Mouse (Mus musculus): ENCODE measurements around the gene Rheb. TPM values are rescaled to one million over a fixed set of nuclear protein-coding genes. Genes with fewer than 3 reads are reported as not detected.

The Rheb gene
- polyA plus RNA-seq (2014; fragmentation: Nextera tagmentation; extraction: Ambion mirVana): 242 and 245 TPM in 2 replicates

DNA sequence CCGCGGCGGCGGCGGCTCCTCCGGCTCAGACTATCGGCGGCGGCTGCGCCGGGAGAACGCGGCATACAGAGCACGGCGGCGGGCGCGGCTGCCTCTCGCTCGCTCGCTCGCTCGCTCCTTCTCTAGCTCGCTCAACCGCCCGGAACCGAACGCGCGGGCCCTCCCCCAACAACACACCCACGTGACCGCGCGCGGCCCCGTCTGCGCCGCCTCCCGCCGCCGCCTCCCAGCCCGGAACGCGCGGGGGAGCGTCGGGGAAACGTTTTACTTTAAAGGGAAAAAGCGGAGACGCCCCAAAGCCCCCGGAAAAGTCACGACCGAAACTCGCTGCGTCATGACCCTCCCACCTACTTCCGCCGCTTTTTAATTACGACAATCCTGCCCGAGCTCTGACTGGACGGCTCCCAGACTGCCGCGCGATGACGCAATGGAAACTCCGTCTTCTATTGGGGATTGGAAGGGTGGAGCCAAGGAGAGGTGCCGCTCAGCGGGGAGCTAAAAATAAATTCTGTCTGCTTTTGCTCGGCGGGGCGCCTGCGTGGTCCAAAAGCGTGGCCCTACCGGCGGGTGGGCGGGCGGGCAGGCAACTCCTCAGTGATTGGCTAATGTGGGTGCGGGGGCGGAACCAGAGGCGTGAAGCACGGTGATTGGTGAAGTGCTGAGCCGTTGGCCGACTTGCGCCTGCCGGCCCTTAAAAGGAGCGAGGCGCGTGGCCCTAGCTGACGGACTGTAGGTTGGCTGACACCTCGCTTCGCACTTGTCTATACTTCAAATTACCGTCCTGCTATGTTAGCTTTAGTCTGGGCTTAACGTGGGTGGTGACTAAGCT is at the start of gene Rheb:
Gene Rheb, minus strand, starts transcription at position 351 of the 829 bp plus-strand sequence.
- H3K27me3 ChIP-seq (ENCODE audit: control insufficient read depth, insufficient read depth, low read length): no peaks in the 10 kb centered on the region
- H3K4me2 ChIP-seq: peak within 1 kb of the TSS; percentile 96
- peaks cover 17% of the 10 kb centered on the region for H3K4me1 ChIP-seq (ENCODE audit: control insufficient read depth, insufficient read depth, low read length)
- ATAC-seq (replicated peaks; ENCODE audit: insufficient number of reproducible peaks, low FRiP score, low TSS enrichment): peak; percentile 96
- peak within 1 kb of the TSS; percentile 99 for H3K9ac ChIP-seq (ENCODE audit: low read depth, low read length)
- no peaks in the 10 kb centered on the region for H3K9me3 ChIP-seq (replicated peaks; ENCODE audit: control insufficient read depth, low read length)
- H3K36me3 ChIP-seq (ENCODE audit: control insufficient read depth, insufficient read depth, low read length): no peaks in the 10 kb centered on the region
- under 1% methylated on average over 86 of the region's 92 CpGs for WGBS (ENCODE audit: insufficient replicate concordance)
- H3K27ac ChIP-seq (ENCODE audit: low read depth, low read length): peak within 1 kb of the TSS; percentile 100
- H3K4me3 ChIP-seq (ENCODE audit: low read depth, low read length): peak within 1 kb of the TSS; percentile 99

DNA sequence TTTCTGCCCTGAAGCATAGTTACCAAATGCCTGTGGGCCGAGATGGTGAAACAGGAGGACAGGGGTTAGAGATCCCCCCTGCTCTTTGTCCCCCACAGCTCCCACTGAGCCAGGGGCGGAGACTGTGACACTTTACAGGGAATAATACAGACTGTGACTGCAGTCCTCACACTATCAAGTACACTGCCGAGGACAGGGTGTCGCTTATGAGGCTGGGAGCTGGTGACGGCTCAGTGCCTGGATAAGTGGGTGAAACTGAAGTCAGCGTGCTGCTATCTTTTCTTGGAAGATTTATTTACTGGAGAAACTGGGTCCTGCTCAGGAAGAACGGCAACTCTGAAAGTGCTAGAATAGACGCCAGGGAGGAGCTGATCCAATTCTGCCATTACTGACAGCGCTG is 47.4 kb upstream of the Rheb start:
- peaks cover 11% of the 10 kb centered on the region for H3K36me3 ChIP-seq (ENCODE audit: control insufficient read depth, insufficient read depth, low read length)
- H3K27ac ChIP-seq (ENCODE audit: low read depth, low read length): peak overlapping the region; percentile 83
- peaks cover 37% of the 10 kb centered on the region for H3K4me1 ChIP-seq (ENCODE audit: control insufficient read depth, insufficient read depth, low read length)
- no peaks in the 10 kb centered on the region for H3K9me3 ChIP-seq (replicated peaks; ENCODE audit: control insufficient read depth, low read length)
- no peak overlapping the region for H3K4me3 ChIP-seq (ENCODE audit: low read depth, low read length)
- H3K4me2 ChIP-seq: peak overlapping the region; percentile 54
- no peaks in the 10 kb centered on the region for H3K27me3 ChIP-seq (ENCODE audit: control insufficient read depth, insufficient read depth, low read length)
- 22% methylated on average over 9 of the region's 9 CpGs for WGBS (ENCODE audit: insufficient replicate concordance)
- ATAC-seq (replicated peaks; ENCODE audit: insufficient number of reproducible peaks, low FRiP score, low TSS enrichment): 0 out of 2 replicates have a peak, but pooled peaks have one; percentile 64
- H3K9ac ChIP-seq (ENCODE audit: low read depth, low read length): 0 out of 2 replicates have a peak overlapping the region, but pooled peaks have one; percentile 11

DNA sequence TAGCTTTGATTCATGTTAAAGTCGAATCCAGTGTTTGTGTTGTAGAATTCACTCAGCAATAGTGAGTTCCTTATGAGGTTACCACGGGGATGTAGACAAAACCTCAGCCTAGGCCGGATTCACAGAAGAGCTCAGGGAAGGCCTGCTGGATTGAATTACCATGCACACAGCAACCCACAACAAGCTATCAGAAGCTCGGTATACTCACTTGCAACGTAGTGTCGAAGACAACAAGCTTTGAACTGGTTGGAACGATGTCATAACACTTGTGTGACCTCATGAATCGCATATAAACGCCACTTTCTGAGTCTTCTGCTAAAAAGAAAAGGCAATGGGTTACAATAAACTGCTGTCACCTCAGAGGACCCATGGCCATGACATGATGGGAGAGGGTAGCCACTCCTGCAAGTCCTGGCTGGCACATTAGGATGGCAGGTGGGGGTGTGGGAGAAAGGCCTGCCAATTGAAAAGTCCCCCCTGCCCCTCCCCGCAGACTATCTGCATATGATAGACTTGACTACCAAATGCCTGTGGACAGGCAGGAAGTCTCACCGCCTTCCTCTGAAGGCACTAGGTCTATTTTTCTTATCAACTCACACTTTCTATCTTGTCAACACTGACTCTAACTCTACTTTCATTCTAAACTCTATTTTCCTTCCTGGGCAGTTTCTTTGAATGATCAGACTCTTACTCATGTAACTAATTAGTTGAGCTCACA is 46.6 kb upstream of the Rheb start:
- Histone ChIP-seq H3K4me3 (ENCODE audit: low read depth, low read length) (no peak overlapping the region), H3K36me3 (ENCODE audit: control insufficient read depth, insufficient read depth, low read length) (peaks cover 12% of the 10 kb centered on the region), H3K27me3 (ENCODE audit: control insufficient read depth, insufficient read depth, low read length) (no peaks in the 10 kb centered on the region), H3K4me1 (ENCODE audit: control insufficient read depth, insufficient read depth, low read length) (peaks cover 29% of the 10 kb centered on the region), H3K9ac (ENCODE audit: low read depth, low read length) (no peak overlapping the region), H3K27ac (ENCODE audit: low read depth, low read length) (peak overlapping the region; percentile 83), H3K4me2 (peak overlapping the region; percentile 54), H3K9me3 (replicated peaks; ENCODE audit: control insufficient read depth, low read length) (no peaks in the 10 kb centered on the region)
- 0 out of 2 replicates have a peak, but pooled peaks have one; percentile 16 for ATAC-seq (replicated peaks; ENCODE audit: insufficient number of reproducible peaks, low FRiP score, low TSS enrichment)
- WGBS (ENCODE audit: insufficient replicate concordance): 65% methylated on average over 11 of the region's 11 CpGs

DNA sequence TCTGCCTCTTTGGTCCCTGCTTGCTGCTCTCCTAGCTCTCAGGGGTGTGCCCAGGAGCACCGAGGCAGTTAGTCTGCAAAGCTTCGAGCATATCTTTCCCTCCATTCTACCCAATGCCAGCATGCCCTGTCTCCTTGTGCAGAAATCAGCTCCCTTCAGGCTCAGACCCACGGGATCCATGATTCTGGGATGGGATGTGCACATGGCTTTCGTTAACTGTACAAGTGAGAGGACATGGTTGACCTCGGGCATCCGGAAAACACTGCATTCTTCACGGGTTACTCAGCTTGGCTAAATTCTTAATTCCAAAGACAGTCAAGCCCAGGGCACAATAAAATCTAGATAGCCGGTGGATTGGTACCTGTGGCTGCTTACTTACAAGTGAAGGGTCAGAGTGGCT is 44.8 kb upstream of the Rheb start:
- Histone ChIP-seq H3K9me3 (replicated peaks; ENCODE audit: control insufficient read depth, low read length) (no peaks in the 10 kb centered on the region), H3K4me2 (no peak overlapping the region), H3K36me3 (ENCODE audit: control insufficient read depth, insufficient read depth, low read length) (peaks cover 12% of the 10 kb centered on the region), H3K27ac (ENCODE audit: low read depth, low read length) (no peak overlapping the region), H3K27me3 (ENCODE audit: control insufficient read depth, insufficient read depth, low read length) (no peaks in the 10 kb centered on the region), H3K4me3 (ENCODE audit: low read depth, low read length) (no peak overlapping the region), H3K4me1 (ENCODE audit: control insufficient read depth, insufficient read depth, low read length) (peaks cover 22% of the 10 kb centered on the region), H3K9ac (ENCODE audit: low read depth, low read length) (no peak overlapping the region)
- ATAC-seq (replicated peaks; ENCODE audit: insufficient number of reproducible peaks, low FRiP score, low TSS enrichment): no peak
- 77% methylated on average over 8 of the region's 8 CpGs for WGBS (ENCODE audit: insufficient replicate concordance)

DNA sequence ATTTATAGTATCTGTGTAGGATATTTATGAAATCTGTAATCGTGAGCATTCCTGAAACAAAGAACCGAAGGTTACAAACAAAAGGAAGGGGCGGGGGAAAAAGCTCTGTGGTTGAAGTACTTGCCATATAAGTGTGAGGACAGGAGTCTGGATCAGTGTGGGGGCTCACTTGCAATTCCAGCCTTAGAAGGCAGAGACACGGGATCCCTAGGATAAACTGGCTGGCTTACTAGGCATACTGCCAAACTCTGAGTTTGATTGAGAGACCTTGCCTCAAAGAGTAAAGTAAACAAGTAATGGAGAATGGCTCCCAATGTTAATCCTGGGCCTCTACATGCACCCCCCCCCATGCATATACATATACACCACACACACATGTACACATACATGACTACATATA is 36.3 kb upstream of the Rheb start:
- WGBS (ENCODE audit: insufficient replicate concordance): 59% methylated on average over 4 of the region's 4 CpGs
- 0 out of 2 replicates have a peak overlapping the region, but pooled peaks have one; percentile 10 for H3K27ac ChIP-seq (ENCODE audit: low read depth, low read length)
- H3K27me3 ChIP-seq (ENCODE audit: control insufficient read depth, insufficient read depth, low read length): no peaks in the 10 kb centered on the region
- no peak overlapping the region for H3K4me2 ChIP-seq
- H3K9ac ChIP-seq (ENCODE audit: low read depth, low read length): no peak overlapping the region
- no peak overlapping the region for H3K4me3 ChIP-seq (ENCODE audit: low read depth, low read length)
- H3K9me3 ChIP-seq (replicated peaks; ENCODE audit: control insufficient read depth, low read length): no peaks in the 10 kb centered on the region
- H3K36me3 ChIP-seq (ENCODE audit: control insufficient read depth, insufficient read depth, low read length): 0 out of 2 replicates have a peak, but pooled peaks cover 3% of the 10 kb centered on the region
- peaks cover 11% of the 10 kb centered on the region for H3K4me1 ChIP-seq (ENCODE audit: control insufficient read depth, insufficient read depth, low read length)
- no peak for ATAC-seq (replicated peaks; ENCODE audit: insufficient number of reproducible peaks, low FRiP score, low TSS enrichment)

DNA sequence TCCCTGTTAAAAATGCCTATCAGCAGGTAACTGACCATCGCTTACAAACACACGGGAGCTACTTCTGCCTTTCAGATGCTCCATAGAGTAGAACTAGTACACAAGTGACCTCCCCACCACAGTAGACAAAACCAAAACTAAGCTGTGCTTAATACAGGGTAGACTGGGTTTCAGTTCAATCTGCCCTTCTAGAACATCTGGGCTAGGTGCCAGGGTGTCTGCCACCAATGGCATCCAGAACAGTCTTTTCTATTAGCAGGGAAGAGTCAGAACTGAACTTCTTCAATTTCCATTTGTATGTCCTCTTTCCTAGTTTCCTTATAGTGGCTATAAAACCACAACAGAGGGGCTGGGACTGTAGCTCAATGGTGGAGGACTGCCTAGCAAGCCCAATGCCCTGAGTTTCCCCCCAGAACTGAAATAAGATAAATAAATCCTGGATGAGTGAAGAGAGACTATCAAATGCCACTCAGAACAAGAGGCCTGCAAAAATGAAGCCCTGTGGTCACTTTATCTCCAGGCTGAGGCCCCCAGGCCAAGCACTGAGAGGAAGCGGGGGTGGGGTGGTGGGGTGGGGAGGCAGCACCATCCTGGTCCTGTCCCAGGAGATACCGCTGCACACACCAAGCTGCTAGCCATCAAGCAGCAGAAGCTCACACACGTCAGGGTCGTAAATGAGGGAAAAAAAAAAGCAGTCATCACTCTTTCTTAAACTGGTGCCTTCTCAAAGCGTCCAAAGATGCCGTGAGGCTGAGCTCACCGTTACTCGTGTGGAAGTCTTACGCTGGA is 35.6 kb upstream of the Rheb start:
- no peaks in the 10 kb centered on the region for H3K27me3 ChIP-seq (ENCODE audit: control insufficient read depth, insufficient read depth, low read length)
- H3K4me1 ChIP-seq (ENCODE audit: control insufficient read depth, insufficient read depth, low read length): peaks cover 11% of the 10 kb centered on the region
- 44% methylated on average over 11 of the region's 11 CpGs for WGBS (ENCODE audit: insufficient replicate concordance)
- ATAC-seq (replicated peaks; ENCODE audit: insufficient number of reproducible peaks, low FRiP score, low TSS enrichment): no peak
- H3K27ac ChIP-seq (ENCODE audit: low read depth, low read length): peak overlapping the region; percentile 10; the same call in 1 of the 2 replicates
- 0 out of 2 replicates have a peak, but pooled peaks cover 3% of the 10 kb centered on the region for H3K36me3 ChIP-seq (ENCODE audit: control insufficient read depth, insufficient read depth, low read length)
- H3K9ac ChIP-seq (ENCODE audit: low read depth, low read length): 0 out of 2 replicates have a peak overlapping the region, but pooled peaks have one; percentile 10
- H3K9me3 ChIP-seq (replicated peaks; ENCODE audit: control insufficient read depth, low read length): no peaks in the 10 kb centered on the region
- peak overlapping the region; percentile 19; the same call in 1 of the 2 replicates for H3K4me2 ChIP-seq
- H3K4me3 ChIP-seq (ENCODE audit: low read depth, low read length): no peak overlapping the region

DNA sequence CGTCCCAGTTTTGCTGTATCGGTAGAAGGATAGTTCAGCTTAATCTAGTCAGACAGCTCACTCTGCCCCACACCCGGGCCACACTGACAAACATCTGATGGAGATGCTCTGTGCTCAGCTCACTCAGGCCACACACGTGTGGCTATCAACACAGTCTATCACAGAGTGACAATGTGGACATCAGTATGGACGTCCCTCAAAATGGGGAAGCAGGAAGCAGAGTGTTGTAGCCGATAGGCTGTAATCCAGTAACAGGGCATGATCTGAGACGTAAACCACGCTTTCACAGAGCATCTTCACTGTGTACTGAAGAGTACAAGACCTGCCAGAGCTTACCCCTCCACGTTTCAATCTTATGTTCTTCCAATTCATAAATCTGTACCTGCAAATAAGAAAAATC is 34.2 kb upstream of the Rheb start:
- Histone ChIP-seq H3K27ac (ENCODE audit: low read depth, low read length) (no peak overlapping the region), H3K9me3 (replicated peaks; ENCODE audit: control insufficient read depth, low read length) (no peaks in the 10 kb centered on the region), H3K4me2 (no peak overlapping the region), H3K4me1 (ENCODE audit: control insufficient read depth, insufficient read depth, low read length) (peaks cover 11% of the 10 kb centered on the region), H3K9ac (ENCODE audit: low read depth, low read length) (no peak overlapping the region), H3K36me3 (ENCODE audit: control insufficient read depth, insufficient read depth, low read length) (0 out of 2 replicates have a peak, but pooled peaks cover 3% of the 10 kb centered on the region), H3K27me3 (ENCODE audit: control insufficient read depth, insufficient read depth, low read length) (no peaks in the 10 kb centered on the region), H3K4me3 (ENCODE audit: low read depth, low read length) (no peak overlapping the region)
- WGBS (ENCODE audit: insufficient replicate concordance): 79% methylated on average over 9 of the region's 9 CpGs
- no peak for ATAC-seq (replicated peaks; ENCODE audit: insufficient number of reproducible peaks, low FRiP score, low TSS enrichment)

DNA sequence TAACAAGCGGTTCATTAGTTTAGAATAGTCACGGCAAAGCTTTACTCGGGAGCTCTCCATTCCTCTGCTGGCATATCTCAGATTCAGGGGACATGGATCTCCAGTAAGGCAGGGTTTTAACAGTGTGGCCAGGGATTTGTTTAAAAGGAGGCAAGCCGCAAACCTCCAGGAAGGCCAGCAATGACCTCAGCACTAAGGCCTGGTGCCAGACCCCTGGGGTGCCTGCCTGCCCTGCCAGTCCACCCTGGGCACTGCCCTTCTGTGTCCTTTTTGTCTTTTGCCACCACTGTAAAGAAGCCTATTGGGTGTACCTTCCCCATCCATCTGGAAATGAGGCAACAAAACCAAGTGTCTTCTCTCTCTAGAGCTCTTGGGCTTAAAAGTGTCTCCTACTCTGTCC is 31.7 kb upstream of the Rheb start:
- Histone ChIP-seq H3K27ac (ENCODE audit: low read depth, low read length) (no peak overlapping the region), H3K27me3 (ENCODE audit: control insufficient read depth, insufficient read depth, low read length) (no peaks in the 10 kb centered on the region), H3K9me3 (replicated peaks; ENCODE audit: control insufficient read depth, low read length) (no peaks in the 10 kb centered on the region), H3K36me3 (ENCODE audit: control insufficient read depth, insufficient read depth, low read length) (peaks cover 8% of the 10 kb centered on the region; the same call in 1 of the 2 replicates), H3K4me3 (ENCODE audit: low read depth, low read length) (no peak overlapping the region), H3K4me1 (ENCODE audit: control insufficient read depth, insufficient read depth, low read length) (peaks cover 11% of the 10 kb centered on the region), H3K4me2 (no peak overlapping the region), H3K9ac (ENCODE audit: low read depth, low read length) (no peak overlapping the region)
- WGBS (ENCODE audit: insufficient replicate concordance): 80% methylated on average over 4 of the region's 4 CpGs
- no peak for ATAC-seq (replicated peaks; ENCODE audit: insufficient number of reproducible peaks, low FRiP score, low TSS enrichment)
